Mouse (Mus musculus) liver, embryonic 14.5 days (tissue): ENCODE data around the gene Tubg1.

ENCODE experiments used
- CTCF ChIP-seq: IDR thresholded peaks from 2 replicates; pipeline ENCODE4 v1.5.1; 2016; ENCODE audit warnings: antibody characterized with exemption, low read depth, control low read depth
- EP300 ChIP-seq: IDR thresholded peaks from 2 replicates; pipeline ENCODE4 v1.6.1; 2016; ENCODE audit warnings: antibody characterized with exemption, low read depth

DNA sequence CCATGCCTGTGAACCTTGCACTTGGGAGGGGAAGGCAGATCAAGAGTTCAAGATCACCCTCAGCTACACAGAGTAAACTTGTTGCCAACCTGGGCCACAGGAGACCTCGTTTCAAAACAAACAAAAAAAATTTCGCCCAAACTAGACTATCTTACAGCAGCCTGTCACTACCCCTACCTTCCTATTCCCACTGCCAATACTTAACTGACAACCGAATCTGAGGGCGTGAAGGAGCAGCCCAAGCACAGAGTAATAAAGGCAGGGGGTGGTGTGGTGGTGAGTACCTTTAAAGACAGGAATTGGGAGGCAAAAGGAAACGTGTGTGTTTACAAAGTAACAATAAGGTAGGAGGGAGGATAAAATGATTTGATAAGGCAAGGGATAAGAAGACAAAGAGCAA is 9.0 kb upstream of the Tubg1 start:
- TF ChIP-seq CTCF (no peak), EP300 (no peak)
